Mouse (Mus musculus): Measurements from ENCODE around the gene Gm16181. TPM values are rescaled to one million over a fixed set of nuclear protein-coding genes. Genes with fewer than 3 reads are reported as not detected.

The Gm16181 gene
- total and polyA plus RNA-seq, 2 experiments from 2014 or later, result not detected

DNA sequence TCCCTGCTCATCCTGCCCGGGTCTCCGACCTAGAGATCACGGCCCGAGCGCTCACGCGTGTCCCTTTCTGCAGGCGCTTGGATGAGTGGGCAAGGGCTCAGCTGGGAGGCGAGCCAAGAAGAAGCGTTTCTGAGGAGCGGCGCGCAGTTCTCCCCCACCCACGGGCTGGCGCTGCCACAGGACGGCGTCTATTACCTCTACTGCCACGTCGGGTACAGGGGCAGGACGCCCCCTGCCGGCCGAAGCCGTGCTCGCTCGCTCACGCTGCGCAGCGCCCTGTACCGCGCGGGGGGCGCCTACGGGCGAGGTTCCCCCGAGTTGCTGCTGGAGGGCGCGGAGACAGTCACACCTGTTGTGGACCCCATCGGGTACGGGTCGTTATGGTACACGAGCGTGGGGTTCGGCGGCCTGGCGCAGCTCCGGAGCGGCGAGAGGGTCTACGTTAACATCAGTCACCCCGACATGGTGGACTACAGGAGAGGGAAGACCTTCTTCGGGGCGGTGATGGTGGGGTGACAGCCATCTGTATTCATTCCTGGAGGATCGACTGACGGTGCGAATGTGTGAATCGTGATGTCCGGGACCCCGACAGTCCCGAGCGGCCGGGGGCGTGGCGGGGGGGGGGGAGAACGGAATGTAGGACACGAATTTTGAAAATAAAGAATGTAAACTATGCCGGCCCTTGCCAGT is 24.9 kb upstream of the Gm16181 start:
- no peak overlapping the region for H3K27ac ChIP-seq (ENCODE audit: low read depth, low read length)
- H3K9me3 ChIP-seq (ENCODE audit: low read length), result no peaks in the 10 kb centered on the region
- peak overlapping the region; percentile 23 for H3K9ac ChIP-seq
- 3% methylated on average over 66 of the region's 66 CpGs for WGBS
- no peaks in the 10 kb centered on the region for H3K36me3 ChIP-seq (ENCODE audit: insufficient read depth)
- peak overlapping the region; percentile 38 for H3K4me3 ChIP-seq (ENCODE audit: low read depth, low read length)
- peak overlapping the region; percentile 64 for H3K4me2 ChIP-seq (ENCODE audit: low read depth)
- TF ChIP-seq CTCF (IDR thresholded peaks at IDR 0.05; ENCODE audit: low read depth), result peak; percentile 93
- 0 out of 2 replicates have a peak, but pooled peaks cover 10% of the 10 kb centered on the region for H3K4me1 ChIP-seq (ENCODE audit: insufficient read depth)
- ATAC-seq (peak; percentile 96), DNase-seq (peak; percentile 80)
- H3K27me3 ChIP-seq (ENCODE audit: insufficient read depth, low read length), result peaks cover 12% of the 10 kb centered on the region

GRCm38 (mm10) chr17:35196321-35196641 is 24.4 kb upstream of the Gm16181 start:
- no peaks in the 10 kb centered on the region for H3K36me3 ChIP-seq (ENCODE audit: insufficient read depth)
- H3K4me1 ChIP-seq (ENCODE audit: insufficient read depth), result 0 out of 2 replicates have a peak, but pooled peaks cover 10% of the 10 kb centered on the region
- ATAC-seq, result no peak
- H3K9me3 ChIP-seq (ENCODE audit: low read length), result no peaks in the 10 kb centered on the region
- H3K4me3 ChIP-seq (ENCODE audit: low read depth, low read length), result peak overlapping the region; percentile 38
- peak overlapping the region; percentile 64 for H3K4me2 ChIP-seq (ENCODE audit: low read depth)
- 28% methylated on average over 9 of the region's 9 CpGs for WGBS
- no peak for TF ChIP-seq CTCF (IDR thresholded peaks at IDR 0.05; ENCODE audit: low read depth)
- H3K27ac ChIP-seq (ENCODE audit: low read depth, low read length), result no peak overlapping the region
- H3K9ac ChIP-seq, result peak overlapping the region; percentile 23; the same call in 1 of the 2 replicates
- H3K27me3 ChIP-seq (ENCODE audit: insufficient read depth, low read length), result peaks cover 12% of the 10 kb centered on the region
- DNase-seq, result no peak

DNA sequence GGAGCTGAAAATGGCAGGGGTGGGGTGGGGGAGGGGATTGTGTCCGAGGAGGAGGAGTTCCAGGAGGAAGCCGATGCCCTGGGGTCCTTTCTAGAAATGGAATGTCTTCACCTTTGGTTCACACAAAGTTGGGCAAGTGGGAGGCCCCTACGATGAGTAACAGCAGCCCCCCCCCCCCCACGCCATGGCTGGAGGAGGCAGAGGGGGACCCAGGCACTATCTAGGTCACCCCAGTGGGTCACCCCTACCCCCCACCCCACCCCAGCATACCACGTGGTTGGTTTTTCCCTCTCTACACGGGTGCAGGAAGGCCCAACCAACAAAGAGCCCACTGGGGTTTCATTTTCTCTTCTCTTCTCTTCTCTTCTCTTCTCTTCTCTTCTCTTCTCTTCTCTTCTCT is 23.5 kb upstream of the Gm16181 start:
- H3K27me3 ChIP-seq (ENCODE audit: insufficient read depth, low read length), result peaks cover 12% of the 10 kb centered on the region
- no peaks in the 10 kb centered on the region for H3K9me3 ChIP-seq (ENCODE audit: low read length)
- no peaks in the 10 kb centered on the region for H3K36me3 ChIP-seq (ENCODE audit: insufficient read depth)
- DNase-seq (no peak), ATAC-seq (no peak)
- H3K9ac ChIP-seq, result no peak overlapping the region
- 0 out of 2 replicates have a peak, but pooled peaks cover 10% of the 10 kb centered on the region for H3K4me1 ChIP-seq (ENCODE audit: insufficient read depth)
- H3K27ac ChIP-seq (ENCODE audit: low read depth, low read length), result no peak overlapping the region
- WGBS, result 51% methylated on average over 5 of the region's 6 CpGs
- no peak overlapping the region for H3K4me3 ChIP-seq (ENCODE audit: low read depth, low read length)
- TF ChIP-seq CTCF (IDR thresholded peaks at IDR 0.05; ENCODE audit: low read depth), result no peak
- no peak overlapping the region for H3K4me2 ChIP-seq (ENCODE audit: low read depth)

DNA sequence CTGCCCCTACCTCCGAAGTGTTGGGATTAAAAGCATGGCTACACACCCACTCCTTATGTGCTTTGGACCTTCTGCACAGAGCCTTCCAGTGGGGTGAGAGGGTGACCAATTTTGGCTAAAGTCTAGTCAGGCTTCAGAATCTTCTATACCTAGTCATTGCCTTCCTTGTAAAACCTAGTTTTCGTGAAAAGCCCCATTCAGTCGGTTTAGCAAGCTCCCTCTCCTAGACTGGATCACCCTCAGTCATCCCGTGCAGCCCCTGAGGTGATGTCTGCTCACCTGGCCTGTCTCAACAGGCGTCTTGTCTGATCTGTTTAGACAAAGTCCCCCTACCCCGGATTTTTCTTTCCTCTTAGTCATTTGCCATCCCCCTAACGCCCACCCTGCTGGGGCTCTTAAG is 22.6 kb upstream of the Gm16181 start:
- Histone ChIP-seq H3K27ac (ENCODE audit: low read depth, low read length) (no peak overlapping the region), H3K27me3 (ENCODE audit: insufficient read depth, low read length) (peaks cover 12% of the 10 kb centered on the region), H3K9ac (no peak overlapping the region), H3K36me3 (ENCODE audit: insufficient read depth) (no peaks in the 10 kb centered on the region), H3K9me3 (ENCODE audit: low read length) (no peaks in the 10 kb centered on the region), H3K4me3 (ENCODE audit: low read depth, low read length) (no peak overlapping the region), H3K4me1 (ENCODE audit: insufficient read depth) (0 out of 2 replicates have a peak, but pooled peaks cover 10% of the 10 kb centered on the region), H3K4me2 (ENCODE audit: low read depth) (no peak overlapping the region)
- TF ChIP-seq CTCF (IDR thresholded peaks at IDR 0.05; ENCODE audit: low read depth), result no peak
- WGBS, result 63% methylated on average over 7 of the region's 7 CpGs
- DNase-seq, result no peak
- ATAC-seq, result no peak

DNA sequence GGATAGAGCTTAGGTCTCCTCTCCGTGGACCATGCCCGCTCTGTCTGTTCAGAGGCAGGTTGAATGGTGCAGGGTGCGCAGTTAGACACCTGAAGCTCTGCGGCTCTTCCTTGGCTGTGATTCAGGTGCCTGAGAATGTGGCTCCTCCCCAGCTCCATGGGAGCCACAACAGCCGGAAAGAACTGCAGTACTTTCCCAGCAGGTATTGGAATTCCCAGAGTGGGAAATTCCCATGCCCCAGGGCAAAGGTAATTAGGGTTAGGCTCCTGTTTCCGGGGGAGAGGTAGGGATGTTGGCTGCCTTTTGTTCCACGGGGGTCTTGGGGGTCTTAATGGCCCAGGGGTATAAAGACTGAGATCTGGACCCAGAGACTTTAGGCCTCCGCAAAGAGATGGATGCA is 21.7 kb upstream of the Gm16181 start:
- peaks cover 12% of the 10 kb centered on the region for H3K27me3 ChIP-seq (ENCODE audit: insufficient read depth, low read length)
- H3K4me2 ChIP-seq (ENCODE audit: low read depth), result no peak overlapping the region
- 0 out of 2 replicates have a peak, but pooled peaks cover 10% of the 10 kb centered on the region for H3K4me1 ChIP-seq (ENCODE audit: insufficient read depth)
- ATAC-seq (no peak), DNase-seq (no peak)
- 27% methylated on average over 8 of the region's 8 CpGs for WGBS
- TF ChIP-seq CTCF (IDR thresholded peaks at IDR 0.05; ENCODE audit: low read depth), result no peak
- H3K4me3 ChIP-seq (ENCODE audit: low read depth, low read length), result no peak overlapping the region
- no peak overlapping the region for H3K9ac ChIP-seq
- H3K9me3 ChIP-seq (ENCODE audit: low read length), result no peaks in the 10 kb centered on the region
- H3K27ac ChIP-seq (ENCODE audit: low read depth, low read length), result no peak overlapping the region
- H3K36me3 ChIP-seq (ENCODE audit: insufficient read depth), result no peaks in the 10 kb centered on the region

DNA sequence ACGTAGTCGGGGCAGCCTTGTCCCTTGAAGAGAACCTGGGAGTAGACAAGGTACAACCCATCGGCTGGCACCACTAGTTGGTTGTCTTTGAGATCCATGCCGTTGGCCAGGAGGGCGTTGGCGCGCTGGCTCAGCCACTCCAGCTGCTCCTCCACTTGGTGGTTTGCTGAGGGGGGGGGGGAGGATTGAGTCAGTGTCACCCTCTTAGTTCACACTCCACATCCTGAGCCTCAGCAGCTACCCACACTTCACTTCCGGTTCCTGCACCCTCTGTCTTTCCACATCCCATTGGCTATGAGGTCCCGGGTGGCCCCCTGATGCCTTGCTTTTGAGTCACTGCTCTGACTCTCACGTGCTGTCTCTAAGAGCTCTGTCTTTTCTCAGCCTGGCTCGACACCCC is 20.2 kb upstream of the Gm16181 start:
- Histone ChIP-seq H3K9me3 (ENCODE audit: low read length) (no peaks in the 10 kb centered on the region), H3K9ac (no peak overlapping the region), H3K27ac (ENCODE audit: low read depth, low read length) (no peak overlapping the region), H3K4me2 (ENCODE audit: low read depth) (no peak overlapping the region), H3K36me3 (ENCODE audit: insufficient read depth) (no peaks in the 10 kb centered on the region), H3K4me1 (ENCODE audit: insufficient read depth) (0 out of 2 replicates have a peak, but pooled peaks cover 7% of the 10 kb centered on the region), H3K4me3 (ENCODE audit: low read depth, low read length) (no peak overlapping the region), H3K27me3 (ENCODE audit: insufficient read depth, low read length) (peaks cover 7% of the 10 kb centered on the region)
- WGBS, result 87% methylated on average over 11 of the region's 11 CpGs
- no peak for TF ChIP-seq CTCF (IDR thresholded peaks at IDR 0.05; ENCODE audit: low read depth)
- DNase-seq, result no peak
- no peak for ATAC-seq

- no peaks in the 10 kb centered on the region for H3K9me3 ChIP-seq (ENCODE audit: low read length)
- WGBS, result 82% methylated on average over 11 of the region's 11 CpGs
- H3K4me3 ChIP-seq (ENCODE audit: low read depth, low read length), result no peak overlapping the region
- H3K4me1 ChIP-seq (ENCODE audit: insufficient read depth), result 0 out of 2 replicates have a peak, but pooled peaks cover under 1% of the 10 kb centered on the region
- H3K27ac ChIP-seq (ENCODE audit: low read depth, low read length), result no peak overlapping the region
- DNase-seq (no peak), ATAC-seq (no peak)
- H3K27me3 ChIP-seq (ENCODE audit: insufficient read depth, low read length), result peaks cover 5% of the 10 kb centered on the region
- no peak overlapping the region for H3K9ac ChIP-seq
- no peak for TF ChIP-seq CTCF (IDR thresholded peaks at IDR 0.05; ENCODE audit: low read depth)
- no peak overlapping the region for H3K4me2 ChIP-seq (ENCODE audit: low read depth)
- no peaks in the 10 kb centered on the region for H3K36me3 ChIP-seq (ENCODE audit: insufficient read depth)
Observed at GRCm38 (mm10) chr17:35201128-35201527, 19.5 kb upstream of the Gm16181 start.

All from forebrain, postnatal 0 days (tissue).